Mouse (Mus musculus): ENCODE measurements around the gene Celf1. TPM values are rescaled to one million over a fixed set of nuclear protein-coding genes. Genes with fewer than 3 reads are reported as not detected.

Celf1 gene
- total and polyA plus RNA-seq, 3 experiments: 29.7 to 69.7 (median 52.8) TPM

DNA sequence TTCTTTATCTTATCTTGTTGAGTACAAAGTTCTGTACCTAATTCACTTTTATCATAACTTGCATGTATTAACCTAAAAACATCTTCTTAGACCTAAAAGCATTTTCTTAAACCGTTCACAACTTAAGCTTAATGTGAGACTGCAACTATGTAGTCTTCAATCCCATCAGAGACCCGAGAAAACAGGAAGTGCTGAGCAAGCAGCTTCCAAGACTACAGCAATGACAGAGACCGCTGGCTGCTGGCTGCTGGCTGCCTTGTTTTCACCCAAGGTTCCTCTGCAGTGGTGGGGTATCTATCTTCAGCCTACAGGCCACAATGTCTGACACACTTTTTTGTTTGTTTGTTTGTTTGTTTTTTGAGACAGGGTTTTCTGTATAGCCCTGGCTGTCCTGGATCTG lies 111.7 kb downstream of the Celf1 start:
- Histone ChIP-seq H3K4me3 (replicated peaks in 1 of 3; ENCODE audit: low read depth in 2 of 3, low read length in 2 of 3, poor library complexity in 1 of 3) (no peak overlapping the region), H3K4me2 (ENCODE audit: insufficient read depth, low read depth, poor library complexity, severe bottlenecking) (no peak overlapping the region)
- in situ Hi-C loops (cut with MboI; ENCODE audit: low pct_ligation_motif_present, low pct_unique_long_range_greater_than_20kb, low sequenced_read_pairs): no loop called here

GRCm38 (mm10) chr2:91052752-91053151 lies 112.6 kb downstream of the Celf1 start:
- dilution Hi-C loops (cut with MboI; ENCODE audit: extremely low pct_ligation_motif_present, extremely low pct_unique_long_range_greater_than_20kb, low sequenced_read_pairs) (no loop called here), in situ Hi-C loops (cut with MboI; ENCODE audit: low pct_ligation_motif_present, low pct_unique_long_range_greater_than_20kb, low sequenced_read_pairs) (no loop called here)
- no peak overlapping the region for H3K9ac ChIP-seq (ENCODE audit: insufficient read depth, low read depth)
- peak; percentile 55 for DNase-seq (ENCODE audit: extremely low read depth)
- H3K36me3 ChIP-seq (replicated peaks in 1 of 2; ENCODE audit: control insufficient read depth in 1 of 2, insufficient read depth in 1 of 2, low read length in 1 of 2): peaks cover 24 to 35% of the 10 kb centered on the region in 2 experiments
- H3K4me1 ChIP-seq (ENCODE audit: control insufficient read depth in 1 of 2, insufficient read depth in 2 of 2): peaks cover 7 to 21% of the 10 kb centered on the region in 2 experiments
- H3K9me3 ChIP-seq (replicated peaks; ENCODE audit: low read length): no peaks in the 10 kb centered on the region
- H3K4me2 ChIP-seq (ENCODE audit: insufficient read depth, low read depth, poor library complexity, severe bottlenecking): peak overlapping the region; percentile 73; the same call in 1 of the 2 replicates
- no peak overlapping the region for H3K4me3 ChIP-seq (replicated peaks in 1 of 3; ENCODE audit: low read depth in 2 of 3, low read length in 2 of 3, poor library complexity in 1 of 3)
- TF ChIP-seq MYC (IDR thresholded peaks at IDR 0.05; ENCODE audit: low read depth, low read length) (peak; percentile 82; the same call in 1 of the 2 replicates), SMC3 (IDR thresholded peaks at IDR 0.05; ENCODE audit: low read depth, low read length) (peak; percentile 41), EP300 (IDR thresholded peaks at IDR 0.05; ENCODE audit: low read length) (no peak), CTCF (conservative IDR thresholded peaks at IDR 0.05 in 1 of 2, IDR thresholded peaks at IDR 0.05 in 1 of 2; ENCODE audit: low read depth in 2 of 2, low read length in 2 of 2) (peak in 1 of 2 experiments; percentile 54; a peak in 2 of 4 replicates), USF1 (IDR thresholded peaks at IDR 0.05; ENCODE audit: low read depth, low read length) (no peak), RAD21 (IDR thresholded peaks at IDR 0.05; ENCODE audit: low read depth, low read length) (peak; percentile 35)
- H3K27me3 ChIP-seq (replicated peaks): no peaks in the 10 kb centered on the region
- no peak overlapping the region for H3K27ac ChIP-seq (ENCODE audit: insufficient read depth, low read depth)
- H3K79me2 ChIP-seq (replicated peaks; ENCODE audit: control insufficient read depth, extremely low read depth, insufficient read depth, poor library complexity, severe bottlenecking): peaks cover 13% of the 10 kb centered on the region

More for the DNA sequence above, 111.7 kb downstream of the Celf1 start:
- Histone ChIP-seq H3K9me3 (replicated peaks; ENCODE audit: low read length) (no peaks in the 10 kb centered on the region), H3K79me2 (replicated peaks; ENCODE audit: control insufficient read depth, extremely low read depth, insufficient read depth, poor library complexity, severe bottlenecking) (peaks cover 13% of the 10 kb centered on the region), H3K27ac (ENCODE audit: insufficient read depth, low read depth) (no peak overlapping the region), H3K27me3 (replicated peaks) (no peaks in the 10 kb centered on the region), H3K4me1 (ENCODE audit: control insufficient read depth in 1 of 2, insufficient read depth in 2 of 2) (peaks cover 7 to 21% of the 10 kb centered on the region in 2 experiments), H3K9ac (ENCODE audit: insufficient read depth, low read depth) (no peak overlapping the region), H3K36me3 (replicated peaks in 1 of 2; ENCODE audit: control insufficient read depth in 1 of 2, insufficient read depth in 1 of 2, low read length in 1 of 2) (peaks cover 17 to 27% of the 10 kb centered on the region in 2 experiments)
- no peak for TF ChIP-seq TBP (conservative IDR thresholded peaks at IDR 0.05; ENCODE audit: low read depth, low read length)
- peak; percentile 73; the same call in 1 of the 2 replicates for TF ChIP-seq MAFK (IDR thresholded peaks at IDR 0.05; ENCODE audit: insufficient replicate concordance, low read length)
- no peak for DNase-seq (ENCODE audit: extremely low read depth)
- dilution Hi-C loops (cut with MboI; ENCODE audit: extremely low pct_ligation_motif_present, extremely low pct_unique_long_range_greater_than_20kb, low sequenced_read_pairs): no loop called here

DNA sequence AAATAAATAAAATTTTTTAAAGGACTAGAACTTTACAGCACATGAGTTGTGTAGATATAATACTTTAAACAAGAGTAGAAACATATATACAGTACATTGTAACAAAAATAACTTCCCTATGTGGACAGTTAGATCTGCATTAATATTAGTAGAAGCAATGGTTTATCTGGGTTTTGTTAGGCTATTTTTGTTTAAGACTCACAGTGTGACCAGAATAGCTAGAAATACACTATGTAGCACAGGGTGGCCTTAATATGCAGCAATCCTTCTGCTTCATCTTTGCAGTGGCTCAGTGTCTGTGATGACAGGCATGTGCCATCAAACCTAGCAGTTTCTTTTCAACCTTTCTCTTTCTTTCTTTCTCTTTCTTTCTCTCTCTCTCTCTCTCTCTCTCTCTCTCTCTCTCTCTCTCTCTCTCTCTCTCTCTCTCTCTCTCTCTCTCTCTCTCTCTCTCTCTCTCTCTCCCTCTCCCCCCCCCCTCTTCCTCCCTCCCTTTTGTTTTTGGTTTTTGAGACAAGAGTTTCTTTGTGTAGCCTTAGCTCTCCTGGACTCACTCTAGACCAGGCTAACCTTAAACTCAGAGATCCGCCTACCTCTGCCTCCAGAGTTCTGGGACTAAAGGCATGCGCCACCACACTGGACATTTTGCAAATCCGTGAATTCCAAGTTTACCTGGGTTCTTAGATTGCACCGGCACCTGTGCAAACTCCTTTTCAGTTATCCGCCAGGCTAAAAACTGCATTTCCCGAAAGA lies 113.2 kb downstream of the Celf1 start:
- dilution Hi-C loops (cut with MboI; ENCODE audit: extremely low pct_ligation_motif_present, extremely low pct_unique_long_range_greater_than_20kb, low sequenced_read_pairs): no loop called here
- H3K9me3 ChIP-seq (replicated peaks; ENCODE audit: low read length): no peaks in the 10 kb centered on the region
- TF ChIP-seq MAZ (IDR thresholded peaks at IDR 0.05; ENCODE audit: low read depth, low read length): peak; percentile 31; the same call in 1 of the 2 replicates
- no peak for TF ChIP-seq ZNF384 (IDR thresholded peaks at IDR 0.05; ENCODE audit: low read depth, low read length)
- peaks cover 30 to 41% of the 10 kb centered on the region in 2 experiments for H3K36me3 ChIP-seq (replicated peaks in 1 of 2; ENCODE audit: control insufficient read depth in 1 of 2, insufficient read depth in 1 of 2, low read length in 1 of 2)
- peak overlapping the region; percentile 73 to 97 (median 94) for H3K4me3 ChIP-seq (replicated peaks in 1 of 3; ENCODE audit: low read depth in 2 of 3, low read length in 2 of 3, poor library complexity in 1 of 3)
- in situ Hi-C loops (cut with MboI; ENCODE audit: low pct_ligation_motif_present, low pct_unique_long_range_greater_than_20kb, low sequenced_read_pairs): no loop called here
- peaks cover 7 to 21% of the 10 kb centered on the region in 2 experiments for H3K4me1 ChIP-seq (ENCODE audit: control insufficient read depth in 1 of 2, insufficient read depth in 2 of 2)
- peak overlapping the region; percentile 98 for H3K4me2 ChIP-seq (ENCODE audit: insufficient read depth, low read depth, poor library complexity, severe bottlenecking)
- peaks cover 13% of the 10 kb centered on the region for H3K79me2 ChIP-seq (replicated peaks; ENCODE audit: control insufficient read depth, extremely low read depth, insufficient read depth, poor library complexity, severe bottlenecking)
- peak overlapping the region; percentile 72 for H3K9ac ChIP-seq (ENCODE audit: insufficient read depth, low read depth)
- H3K27me3 ChIP-seq (replicated peaks): no peaks in the 10 kb centered on the region
- H3K27ac ChIP-seq (ENCODE audit: insufficient read depth, low read depth): no peak overlapping the region
- DNase-seq (ENCODE audit: extremely low read depth): no peak
